Mouse (Mus musculus): ENCODE measurements around the gene Xpnpep3.

Xpnpep3 gene

GRCm38 (mm10) chr15:81399638-81400315 is at the start of gene Xpnpep3, which contains the start of gene St13:
Gene Xpnpep3 (plus strand): TSS chr15:81400138.
Gene St13 (minus strand): TSS chr15:81400077.
- DNase-seq (ENCODE audit: low read depth, low spot score), result peak; percentile 95

DNA sequence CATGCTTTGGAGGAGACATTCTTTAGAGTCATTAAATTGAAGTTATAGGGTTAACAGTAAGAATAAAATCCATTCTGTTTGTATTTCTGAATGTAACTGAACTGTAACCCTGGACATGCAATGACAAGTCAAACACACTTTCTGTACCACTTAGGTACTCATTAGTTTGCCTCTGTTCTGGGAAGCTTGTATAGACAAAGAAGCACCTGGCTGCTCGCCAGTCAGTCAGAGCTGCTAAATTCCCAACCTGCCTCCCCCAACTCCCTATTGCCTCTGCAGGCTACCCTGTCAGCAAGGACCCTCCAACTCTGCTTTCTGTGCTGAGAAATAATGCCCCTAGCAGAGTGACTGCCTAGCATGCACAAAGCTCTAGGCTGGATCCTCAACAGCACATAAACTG is 49.5 kb upstream of the Xpnpep3 start:
- no peak for DNase-seq (ENCODE audit: low read depth, low spot score)

DNA sequence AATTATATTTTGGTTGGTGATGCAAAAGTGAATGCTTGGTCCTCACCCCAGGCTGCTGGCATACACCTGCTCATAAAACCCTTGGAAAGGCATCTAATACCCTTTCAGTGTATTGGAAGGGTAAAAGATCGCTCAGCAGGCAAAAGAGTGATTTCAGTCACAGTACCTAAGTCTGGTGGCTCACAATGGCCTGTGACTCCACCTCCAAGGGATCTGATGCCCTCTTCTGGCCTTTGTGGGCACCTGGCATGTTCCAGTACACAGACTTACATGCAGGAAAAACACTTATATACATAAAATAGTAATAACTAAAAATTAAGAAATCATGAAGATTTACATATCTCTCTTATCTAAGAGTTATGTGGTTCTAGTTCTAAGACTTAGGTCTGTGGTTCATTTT is 47.3 kb upstream of the Xpnpep3 start:
- DNase-seq (ENCODE audit: low read depth, low spot score), result no peak

- peak; percentile 20 for DNase-seq (ENCODE audit: low read depth, low spot score)
These were observed 44.7 kb upstream of the Xpnpep3 start for GRCm38 (mm10) chr15:81355146-81355761.

DNA sequence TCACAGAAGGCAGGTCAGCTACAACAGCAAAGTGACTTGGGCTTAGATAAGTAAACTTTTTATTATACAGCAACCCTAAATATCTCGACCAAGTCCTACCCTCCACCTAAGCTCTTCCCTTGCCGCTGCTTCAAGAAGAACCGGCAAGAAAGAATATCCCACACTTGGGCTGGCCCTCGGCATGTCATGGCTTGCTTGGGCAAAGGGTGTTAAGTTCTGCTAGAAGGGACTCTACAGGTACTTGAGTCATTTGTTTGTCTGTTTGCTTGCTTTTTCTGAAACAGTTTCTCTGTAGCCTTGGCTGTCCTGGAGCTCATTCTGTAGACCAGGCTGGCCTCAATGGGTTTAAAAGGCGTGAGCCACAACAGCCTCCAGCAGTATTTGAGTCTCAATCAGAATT is 43.0 kb upstream of the Xpnpep3 start:
- DNase-seq (ENCODE audit: low read depth, low spot score), result no peak

- DNase-seq (ENCODE audit: low read depth, low spot score), result no peak
These were observed 41.0 kb upstream of the Xpnpep3 start for GRCm38 (mm10) chr15:81358943-81359342.

DNA sequence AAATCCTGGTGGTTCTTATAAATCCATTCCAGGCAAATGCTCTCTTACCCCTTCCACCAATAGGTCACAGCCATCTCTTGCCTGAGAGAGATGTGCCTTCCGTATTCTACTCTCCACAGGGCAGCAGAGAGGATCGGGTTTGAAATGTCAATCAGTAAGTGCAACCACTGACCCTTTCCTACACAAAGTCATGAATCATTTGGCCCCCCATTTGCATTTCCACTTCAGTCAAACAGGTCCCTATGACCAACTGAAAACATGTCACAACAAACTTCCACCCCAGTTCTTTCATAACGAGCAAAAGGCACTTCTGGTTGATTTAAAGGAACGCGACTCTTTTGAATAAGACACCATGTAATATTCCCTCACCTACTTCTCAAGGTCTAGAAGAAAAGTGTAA is 40.5 kb upstream of the Xpnpep3 start:
- no peak for DNase-seq (ENCODE audit: low read depth, low spot score)

- DNase-seq (ENCODE audit: low read depth, low spot score), result peak; percentile 88
These were observed 39.5 kb upstream of the Xpnpep3 start, which contains the start of gene Slc25a17 for GRCm38 (mm10) chr15:81360345-81361021. Gene Slc25a17 (minus strand): TSS chr15:81360812.

GRCm38 (mm10) chr15:81361022-81361404 is 38.9 kb upstream of the Xpnpep3 start:
- DNase-seq (ENCODE audit: low read depth, low spot score), result no peak

DNA sequence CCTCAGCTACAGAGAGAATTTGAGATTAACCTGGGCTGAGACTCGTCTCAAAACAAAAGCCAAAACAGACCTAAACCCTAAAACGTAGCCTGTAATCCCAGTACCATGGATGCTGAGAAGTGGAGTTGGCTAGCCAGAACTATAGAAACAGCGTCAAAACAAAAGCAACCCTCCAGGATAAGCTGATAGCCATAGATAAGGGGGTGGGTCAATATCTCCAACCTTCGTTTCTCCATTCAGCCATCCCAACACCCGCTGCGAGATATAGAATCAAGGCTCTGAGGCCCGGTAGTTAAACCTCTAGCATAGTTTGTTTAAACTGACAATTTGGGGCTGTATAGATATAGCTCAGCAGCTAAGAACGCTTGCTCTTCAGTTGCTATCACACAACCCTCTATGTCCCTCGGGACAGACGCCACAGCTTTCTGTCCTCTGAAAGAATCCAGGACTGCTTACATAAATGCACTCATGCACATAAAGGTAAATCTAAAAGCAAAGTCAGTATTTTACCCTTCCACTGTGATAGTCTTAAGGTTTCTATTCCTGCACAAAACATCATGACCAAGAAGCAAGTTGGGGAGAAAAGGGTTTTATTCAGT is 38.4 kb upstream of the Xpnpep3 start:
- no peak for DNase-seq (ENCODE audit: low read depth, low spot score)

- DNase-seq (ENCODE audit: low read depth, low spot score), result no peak
These were observed 37.4 kb upstream of the Xpnpep3 start for GRCm38 (mm10) chr15:81362501-81362900.

DNA sequence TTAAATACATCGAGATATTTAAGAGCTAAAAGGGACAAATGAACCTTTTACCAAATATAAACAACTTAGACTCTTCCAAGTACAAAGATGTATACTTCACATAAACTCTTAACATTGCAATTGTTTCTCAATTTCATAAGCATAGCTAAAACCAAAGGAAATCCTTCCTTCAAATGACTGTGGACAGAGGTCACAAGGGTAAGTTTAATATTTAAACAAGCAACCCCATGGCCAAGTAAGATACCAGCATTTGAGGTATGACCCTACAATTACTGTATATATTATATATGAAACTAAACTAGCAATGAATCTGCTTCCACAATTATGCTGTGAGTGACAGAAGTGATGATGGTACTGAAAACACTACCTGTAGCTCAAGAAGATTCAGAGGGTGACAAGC is 35.7 kb upstream of the Xpnpep3 start:
- DNase-seq (ENCODE audit: low read depth, low spot score), result no peak

DNA sequence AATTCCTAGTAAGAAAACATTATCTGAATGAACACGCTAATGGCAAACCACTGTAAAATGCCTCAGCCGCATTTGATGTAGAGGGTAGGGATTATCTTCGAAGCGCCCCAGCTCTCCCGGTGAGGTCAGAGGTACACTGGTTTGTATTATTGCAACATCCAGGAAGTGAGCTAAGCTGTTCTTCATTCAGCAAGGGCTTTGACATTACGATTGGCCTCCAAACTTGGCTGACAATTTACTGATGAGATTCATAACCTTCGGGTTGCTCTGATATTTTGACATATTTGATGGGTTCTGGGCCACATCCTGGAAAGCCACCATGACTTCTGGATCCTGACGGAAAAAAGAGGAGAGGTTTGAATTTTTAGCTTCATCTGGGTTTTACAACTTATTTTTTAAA is 34.7 kb upstream of the Xpnpep3 start:
- no peak for DNase-seq (ENCODE audit: low read depth, low spot score)

DNA sequence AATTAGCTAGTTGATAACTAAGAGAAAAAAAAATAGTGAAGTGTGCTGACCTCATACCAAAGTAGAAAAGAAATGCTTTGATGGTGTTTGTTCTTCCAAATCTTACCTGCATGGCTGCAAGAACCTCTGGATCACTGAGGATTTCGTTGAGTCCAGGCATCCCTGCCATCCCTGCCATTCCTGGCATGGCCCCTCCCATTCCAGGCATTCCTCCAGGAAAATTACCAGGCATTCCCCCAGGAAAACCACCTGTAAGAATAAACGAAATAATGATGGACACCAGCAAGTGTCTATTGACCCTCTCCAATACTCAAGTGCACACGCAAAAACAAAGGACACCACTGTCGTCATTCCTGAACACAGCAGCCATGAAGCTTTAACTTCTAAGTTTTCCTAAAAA is 33.7 kb upstream of the Xpnpep3 start:
- no peak for DNase-seq (ENCODE audit: low read depth, low spot score)

DNA sequence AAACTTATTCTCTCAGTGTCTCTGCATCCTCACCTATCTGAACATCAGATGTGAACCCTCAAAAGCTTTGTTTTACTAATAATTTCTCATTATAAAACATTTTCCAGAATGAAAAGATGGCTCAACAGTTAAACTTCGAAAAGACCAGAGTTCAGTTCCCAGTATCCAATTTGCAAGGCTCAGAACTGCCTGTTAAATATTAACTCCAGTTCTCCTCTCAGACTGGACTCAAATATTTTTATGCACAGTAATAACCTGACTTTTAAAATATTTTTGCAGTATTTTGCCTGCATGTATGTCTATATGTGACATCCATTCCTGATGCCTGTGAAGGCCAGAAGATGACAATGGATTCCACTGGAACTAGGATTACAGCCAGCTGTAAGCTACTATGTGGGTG is 31.3 kb upstream of the Xpnpep3 start:
- no peak for DNase-seq (ENCODE audit: low read depth, low spot score)

DNA sequence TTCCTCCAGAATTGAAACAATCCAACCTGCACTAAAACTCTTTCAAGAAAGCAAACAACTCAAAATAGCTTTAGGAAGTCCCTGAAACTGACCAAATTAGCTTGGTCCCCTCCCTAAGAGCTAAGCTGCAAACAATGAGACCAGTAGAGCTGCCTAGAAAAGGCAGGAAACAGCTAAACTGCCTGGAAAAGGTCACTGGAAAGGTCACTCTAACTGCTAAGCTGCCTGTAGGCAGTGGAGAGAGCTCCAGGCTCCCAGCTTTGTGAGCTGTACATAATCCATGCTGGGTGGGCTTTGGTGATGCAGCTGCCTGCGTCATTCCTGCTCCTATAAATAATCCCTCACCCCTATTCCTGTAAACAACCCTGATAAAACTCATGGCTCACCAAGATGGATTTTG is 29.6 kb upstream of the Xpnpep3 start:
- DNase-seq (ENCODE audit: low read depth, low spot score), result peak; percentile 4

DNA sequence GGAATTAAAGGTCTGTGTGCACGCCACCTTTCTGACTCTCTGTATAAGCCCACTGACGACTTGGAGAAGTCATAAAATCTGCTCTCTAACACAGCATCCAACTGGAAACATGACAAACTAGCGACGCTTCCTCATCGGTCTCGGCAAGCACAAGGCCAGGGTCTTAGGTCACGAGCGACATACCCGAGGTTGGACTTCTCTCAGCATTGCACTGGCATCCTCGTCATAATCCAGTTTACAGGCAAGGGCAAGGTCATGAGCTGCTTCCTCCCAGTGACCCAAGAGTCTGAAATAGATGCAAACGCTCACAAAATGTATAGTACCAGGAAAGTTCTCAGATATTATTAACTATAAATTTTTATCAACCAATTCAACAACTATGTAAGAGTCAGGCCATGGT is 25.3 kb upstream of the Xpnpep3 start:
- no peak for DNase-seq (ENCODE audit: low read depth, low spot score)

- no peak for DNase-seq (ENCODE audit: low read depth, low spot score)
These were observed 21.1 kb upstream of the Xpnpep3 start for GRCm38 (mm10) chr15:81378845-81379244.

GRCm38 (mm10) chr15:81386327-81386726 is 13.6 kb upstream of the Xpnpep3 start:
- DNase-seq (ENCODE audit: low read depth, low spot score), result no peak

- no peak for DNase-seq (ENCODE audit: low read depth, low spot score)
These were observed 6.9 kb upstream of the Xpnpep3 start for GRCm38 (mm10) chr15:81392997-81393396.

- no peak for DNase-seq (ENCODE audit: low read depth, low spot score)
These were observed 5.6 kb upstream of the Xpnpep3 start for GRCm38 (mm10) chr15:81394211-81394915.

DNA sequence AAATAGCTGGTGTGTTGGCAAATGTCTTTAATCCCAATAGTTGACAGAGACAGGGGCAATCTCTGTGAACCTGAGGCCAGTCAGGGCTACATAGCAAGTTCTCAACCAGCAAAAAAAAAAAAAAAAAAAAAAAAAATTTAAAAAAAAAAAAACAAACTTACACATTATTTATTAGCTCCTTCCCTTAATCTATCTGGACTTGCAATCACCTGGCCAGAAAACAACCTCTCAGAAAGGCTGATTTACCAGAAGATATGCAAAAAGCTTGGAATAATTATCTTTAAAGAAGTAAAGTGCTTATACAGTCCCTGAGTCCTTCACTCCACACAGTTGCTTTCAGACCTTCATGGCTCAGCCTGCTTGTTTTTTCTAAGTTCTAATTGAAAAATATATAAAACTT is 1.7 kb upstream of the Xpnpep3 start:
- DNase-seq (ENCODE audit: low read depth, low spot score), result no peak
